Mouse (Mus musculus) spleen, adult 2 months (tissue): Measurements from ENCODE around the gene Cstf1.
A peak's percentile ranks its signal among the peaks of the same experiment; 100 is the strongest.

Source experiments
- CTCF ChIP-seq: fragments of 200-500 bp; IDR thresholded peaks from 2 replicates; pipeline ENCODE4 v1.5.1; 2011; ENCODE audit warnings: mild to moderate bottlenecking, inconsistent platforms; ENCODE audit not compliant: insufficient read depth, insufficient read length, insufficient replicate concordance; ENCODE audit errors: extremely low read depth
- POLR2A ChIP-seq: fragments of 200-500 bp; IDR thresholded peaks from 2 replicates; pipeline ENCODE4 v1.6.1; 2011; ENCODE audit warnings: low read depth, low read length, inconsistent platforms

DNA sequence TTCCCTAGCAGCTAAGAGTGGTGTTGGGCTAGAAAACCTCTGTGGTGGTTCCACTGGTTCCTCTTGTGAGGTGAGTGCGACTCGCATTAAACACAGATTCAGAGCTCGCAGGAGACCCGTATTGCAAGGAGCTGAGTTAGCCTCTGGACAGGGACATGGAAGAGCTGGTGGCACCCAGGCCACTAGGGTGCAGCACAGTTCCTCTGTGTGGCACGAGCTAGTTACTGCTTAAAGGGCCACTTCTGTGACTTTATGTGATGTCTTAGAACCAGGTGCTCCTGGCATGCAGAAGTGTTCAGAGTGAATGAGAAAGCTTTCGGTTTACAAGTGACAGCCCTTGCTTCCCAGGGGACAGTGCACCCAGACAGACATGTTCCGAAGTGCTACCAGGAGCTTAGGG lies 7.9 kb downstream of the Cstf1 start:
- peak; percentile 90 for TF ChIP-seq CTCF
- no peak for TF ChIP-seq POLR2A
